Mouse (Mus musculus) intestine, embryonic 15.5 days (tissue): ENCODE measurements at regions not wholly inside any gene's neighbourhood (a gene's known extent, or its start where the extent isn't known, plus 50 kb on each side); places are given as distances from the start of the nearest gene placed in this dataset.

ENCODE experiments used
- ATAC-seq: fragments of 200-750 bp; cut with Nextera tagmentation; 2 replicates; pipeline ENCODE4 v1.8.0; 2017; ENCODE audit warnings: moderate TSS enrichment, moderate library complexity
- H3K27ac ChIP-seq: fragments of 300-500 bp; sonication (generic); 2 replicates; pipeline ENCODE4 v1.5.1; 2015; ENCODE audit warnings: mild to moderate bottlenecking, inconsistent platforms
- H3K27me3 ChIP-seq: fragments of 300-500 bp; sonication (generic); replicated peaks from 2 replicates; pipeline ENCODE4 v1.6.1; 2015; ENCODE audit warnings: inconsistent platforms
- H3K36me3 ChIP-seq: fragments of 300-500 bp; sonication (generic); 2 replicates; pipeline ENCODE4 v1.6.1; 2015; ENCODE audit warnings: inconsistent platforms
- H3K4me1 ChIP-seq: fragments of 300-500 bp; sonication (generic); replicated peaks from 2 replicates; pipeline ENCODE4 v1.6.1; 2015; ENCODE audit warnings: inconsistent platforms
- H3K4me2 ChIP-seq: fragments of 300-500 bp; sonication (generic); replicated peaks from 2 replicates; pipeline ENCODE4 v1.6.1; 2015; ENCODE audit warnings: mild to moderate bottlenecking, inconsistent platforms
- H3K4me3 ChIP-seq: fragments of 300-500 bp; sonication (generic); replicated peaks from 2 replicates; pipeline ENCODE4 v1.5.1; 2015; ENCODE audit warnings: inconsistent platforms
- H3K9ac ChIP-seq: fragments of 300-500 bp; sonication (generic); 2 replicates; pipeline ENCODE4 v1.6.1; 2015; ENCODE audit warnings: inconsistent platforms
- H3K9me3 ChIP-seq: fragments of 300-500 bp; sonication (generic); 2 replicates; pipeline ENCODE4 v1.6.1; 2016; ENCODE audit warnings: inconsistent platforms
- WGBS: fragments of 180-500 bp; shearing (Covaris S2); methylation state at CpG from one replicate; pipeline ENCODE4 v1.1.7; 2015; 5-methylcytosine and 5-hydroxymethylcytosine counted together

DNA sequence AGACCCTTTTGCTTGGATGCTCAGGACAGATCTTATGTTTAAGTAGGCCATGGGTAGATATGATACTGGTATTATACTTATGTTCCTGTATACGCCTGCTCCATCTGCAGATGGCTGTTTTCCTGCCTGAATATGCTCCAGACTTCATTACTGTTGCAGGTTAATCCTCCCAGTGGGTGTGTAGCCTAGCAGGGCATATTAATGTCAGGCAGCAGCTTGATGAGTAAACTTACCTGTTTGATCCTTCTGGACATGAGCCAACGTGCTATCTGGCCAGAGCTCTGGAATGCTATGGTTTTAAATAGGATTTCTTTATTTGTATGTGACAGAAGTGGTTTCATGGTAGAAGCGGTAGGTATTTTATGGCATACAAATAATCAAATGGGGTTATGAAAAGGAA is 60.8 kb upstream of the Fam84a start:
- no peaks in the 10 kb centered on the region for H3K36me3 ChIP-seq
- no peaks in the 10 kb centered on the region for H3K9me3 ChIP-seq
- H3K27ac ChIP-seq, result no peak overlapping the region
- no peak overlapping the region for H3K9ac ChIP-seq
- no peaks in the 10 kb centered on the region for H3K4me1 ChIP-seq
- peak; percentile 55; the same call in 1 of the 2 replicates for ATAC-seq
- no peaks in the 10 kb centered on the region for H3K27me3 ChIP-seq
- no peak overlapping the region for H3K4me2 ChIP-seq
- WGBS, result 60% methylated on average over 3 of the region's 3 CpGs
- no peak overlapping the region for H3K4me3 ChIP-seq

DNA sequence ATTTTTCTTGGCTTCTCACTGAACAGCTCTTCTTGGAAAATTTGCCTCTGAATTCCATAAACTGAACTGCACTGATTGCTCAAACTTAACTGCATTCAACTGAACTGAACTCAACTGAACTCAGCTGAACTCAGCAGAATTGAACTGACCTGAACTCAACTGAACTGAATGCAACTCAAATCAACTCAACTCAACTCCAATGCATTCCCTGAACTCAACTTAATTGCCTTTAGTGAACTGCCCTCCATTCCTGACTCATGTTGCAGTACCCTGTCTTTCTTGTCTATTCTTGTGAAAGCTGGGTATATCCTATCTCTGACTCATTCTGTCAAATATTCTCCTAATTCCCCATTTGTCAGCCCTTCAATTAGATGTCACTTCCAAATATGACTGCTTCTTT is 58.0 kb upstream of the Fam84a start:
- ATAC-seq, result no peak
- Histone ChIP-seq H3K9me3 (no peaks in the 10 kb centered on the region), H3K36me3 (no peaks in the 10 kb centered on the region), H3K4me1 (no peaks in the 10 kb centered on the region), H3K9ac (no peak overlapping the region), H3K27me3 (no peaks in the 10 kb centered on the region), H3K27ac (no peak overlapping the region), H3K4me2 (no peak overlapping the region), H3K4me3 (no peak overlapping the region)

DNA sequence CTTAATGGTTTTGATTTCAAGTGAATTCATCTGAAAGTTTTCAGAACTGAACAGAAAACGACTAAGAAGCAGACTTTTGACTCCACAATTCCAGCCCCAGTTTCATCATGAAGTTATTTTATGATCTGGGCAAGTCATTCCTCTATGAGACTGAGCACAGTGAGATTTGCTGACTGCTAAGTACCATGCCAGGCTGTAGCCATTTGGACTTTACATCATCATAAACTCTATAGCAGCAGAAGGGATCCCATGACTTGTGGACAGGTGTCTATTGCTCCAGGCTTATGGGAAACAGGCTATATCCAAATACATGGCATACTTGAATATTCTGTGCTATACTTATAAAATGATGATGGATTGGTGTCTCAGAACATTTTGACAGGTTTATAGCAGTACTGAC is 55.4 kb upstream of the Fam84a start:
- H3K9me3 ChIP-seq, result no peaks in the 10 kb centered on the region

DNA sequence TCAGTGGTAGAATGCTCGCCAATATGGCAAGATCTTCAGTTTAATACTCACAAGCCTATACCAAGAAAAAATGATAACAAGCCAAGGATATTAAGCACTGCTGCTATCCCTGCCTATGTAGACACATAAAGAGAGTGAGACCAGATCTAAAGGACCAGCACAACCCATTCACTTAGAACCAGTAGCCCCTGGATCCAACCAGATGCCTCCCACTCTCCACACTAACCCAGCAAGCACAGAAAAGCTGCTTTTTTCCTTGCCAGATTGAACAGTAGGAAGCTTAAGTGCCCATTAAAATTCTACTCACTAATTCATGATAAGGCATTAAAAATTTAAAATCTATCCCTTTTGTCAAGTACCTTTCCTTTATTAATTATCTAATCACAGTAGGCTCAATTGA is 52.6 kb upstream of the Fam84a start:
- Histone ChIP-seq H3K27me3 (no peaks in the 10 kb centered on the region), H3K4me3 (no peak overlapping the region), H3K4me2 (no peak overlapping the region), H3K27ac (no peak overlapping the region), H3K9me3 (no peaks in the 10 kb centered on the region), H3K4me1 (no peaks in the 10 kb centered on the region), H3K9ac (no peak overlapping the region), H3K36me3 (no peaks in the 10 kb centered on the region)
- no peak for ATAC-seq
- WGBS, result 64% methylated on average over 1 of the region's 1 CpGs

More for the DNA sequence above, 55.4 kb upstream of the Fam84a start:
- no peak overlapping the region for H3K9ac ChIP-seq
- WGBS, result 75% methylated on average over 1 of the region's 1 CpGs
- no peak for ATAC-seq
- H3K4me2 ChIP-seq, result no peak overlapping the region
- H3K36me3 ChIP-seq, result no peaks in the 10 kb centered on the region
- no peak overlapping the region for H3K4me3 ChIP-seq
- H3K4me1 ChIP-seq, result no peaks in the 10 kb centered on the region
- no peak overlapping the region for H3K27ac ChIP-seq
- no peaks in the 10 kb centered on the region for H3K27me3 ChIP-seq
